Mouse (Mus musculus) thymus, adult 2 months (tissue): Measurements from ENCODE around the gene Por. TPM values are rescaled to one million over a fixed set of nuclear protein-coding genes. Genes with fewer than 3 reads are reported as not detected.

Experiments used
- DNase-seq: peaks from one replicate; pipeline ENCODE4 v3.0.0; 2021
- H3K27ac ChIP-seq: fragments of 200-500 bp; 2 replicates; pipeline ENCODE4 v1.5.1; 2012; ENCODE audit warnings: low read length, control low read depth; ENCODE audit not compliant: control insufficient read depth, insufficient read depth
- H3K27me3 ChIP-seq: fragments of 200-500 bp; 2 replicates; pipeline ENCODE4 v1.6.1; 2012; ENCODE audit warnings: mild to moderate bottlenecking, low read length, moderate library complexity, mixed read lengths; ENCODE audit not compliant: control insufficient read depth, insufficient read depth
- H3K36me3 ChIP-seq: fragments of 200-500 bp; 2 replicates; pipeline ENCODE4 v1.6.1; 2012; ENCODE audit warnings: mild to moderate bottlenecking, low read length, moderate library complexity; ENCODE audit not compliant: control insufficient read depth, insufficient read depth
- H3K4me1 ChIP-seq: fragments of 200-500 bp; replicated peaks from 2 replicates; pipeline ENCODE4 v1.6.1; 2012; ENCODE audit warnings: low read length; ENCODE audit not compliant: control insufficient read depth, insufficient read depth
- H3K4me3 ChIP-seq: fragments of 200-500 bp; 2 replicates; pipeline ENCODE4 v1.5.1; 2012; ENCODE audit warnings: mild to moderate bottlenecking, low read length, control low read depth, moderate library complexity; ENCODE audit not compliant: control insufficient read depth, insufficient read depth
- CTCF ChIP-seq: fragments of 200-500 bp; IDR thresholded peaks from 2 replicates; pipeline ENCODE4 v1.5.1; 2012; ENCODE audit warnings: mild to moderate bottlenecking, control low read depth, low read length, moderate library complexity, borderline replicate concordance; ENCODE audit not compliant: control insufficient read depth, poor library complexity, insufficient read depth; ENCODE audit errors: extremely low read depth
- POLR2A ChIP-seq: fragments of 200-500 bp; IDR thresholded peaks from 2 replicates; pipeline ENCODE4 v1.6.1; 2012; ENCODE audit warnings: mild to moderate bottlenecking, low read length, control low read depth, moderate library complexity; ENCODE audit not compliant: control insufficient read depth, poor library complexity, insufficient read depth; ENCODE audit errors: extremely low read depth
- WGBS: fragments of 180-500 bp; shearing (Covaris S2); methylation state at CpG from one replicate; pipeline ENCODE4 v1.1.7; 2018; 5-methylcytosine and 5-hydroxymethylcytosine counted together
- polyA plus RNA-seq: library from polyadenylated mRNA; depleted of rRNA; stranded (reverse); fragments of >200 nt; gene quantifications from 2 replicates; pipeline ENCODE4 v1.2.3, GENCODE M21; 2012

Por gene
- polyA plus RNA-seq, 1 experiment = 132 TPM

DNA sequence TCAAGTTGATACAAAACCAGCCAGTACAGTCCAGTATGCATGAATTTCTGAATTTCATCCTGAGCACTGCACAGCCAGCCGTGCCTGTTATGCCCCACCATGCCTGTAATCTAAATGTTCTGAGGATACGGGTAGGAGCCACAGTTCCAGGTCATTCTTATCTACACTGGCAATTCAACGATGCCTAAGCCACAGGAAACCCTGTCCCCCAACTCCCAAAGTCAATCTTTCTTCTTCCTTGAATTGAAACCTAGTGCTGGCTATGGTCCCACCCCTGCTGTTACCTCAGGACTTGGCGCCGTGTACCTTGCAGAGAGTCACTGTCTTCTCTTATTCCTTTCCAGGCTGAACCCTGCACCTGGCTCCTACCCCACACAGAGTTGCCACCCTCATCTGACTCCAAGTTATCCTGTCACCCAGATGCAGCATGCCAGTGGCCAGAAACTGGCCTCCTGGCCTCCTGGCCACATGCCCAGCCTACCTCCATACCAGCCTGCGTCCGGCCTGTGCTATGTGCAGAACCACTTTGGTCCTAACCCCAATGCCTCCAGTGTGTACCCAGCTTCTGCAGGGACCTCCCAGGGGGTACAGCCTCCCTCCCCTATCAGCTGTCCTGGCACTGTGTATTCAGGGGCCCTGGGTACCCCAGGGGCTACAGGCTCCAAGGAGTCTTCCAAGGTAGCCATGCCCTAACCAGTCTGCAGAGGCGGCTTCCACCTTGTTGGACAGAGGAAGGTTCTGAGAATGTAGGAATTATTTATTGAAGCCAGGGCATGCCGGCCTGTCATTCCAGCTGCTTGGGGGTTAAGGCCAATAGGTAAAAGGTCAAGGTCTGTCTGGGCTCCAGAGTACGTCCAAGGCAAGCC, 26.9 kb upstream of the Por start:
- DNase-seq = no peak
- H3K4me1 ChIP-seq = peaks cover 7% of the 10 kb centered on the region
- H3K27me3 ChIP-seq = no peaks in the 10 kb centered on the region
- 0 out of 2 replicates have a peak, but pooled peaks cover under 1% of the 10 kb centered on the region for H3K36me3 ChIP-seq
- TF ChIP-seq POLR2A = no peak
- no peak for TF ChIP-seq CTCF
- WGBS = 90% methylated on average over 10 of the region's 10 CpGs
- no peak overlapping the region for H3K4me3 ChIP-seq
- H3K27ac ChIP-seq = no peak overlapping the region

DNA sequence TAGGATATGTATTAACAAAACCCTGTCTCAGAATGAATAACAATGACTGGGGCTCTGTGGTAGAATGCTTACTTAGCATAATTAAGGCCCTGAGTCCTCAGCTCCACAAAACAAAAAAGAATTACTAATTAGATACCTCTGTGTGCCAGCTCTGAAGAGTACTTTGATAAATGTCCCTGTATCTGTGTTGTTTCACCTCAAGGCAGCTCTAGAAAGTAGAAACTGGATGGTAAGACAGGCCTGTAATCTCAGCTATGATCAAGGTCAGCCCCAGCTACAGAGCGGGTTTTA, 26.3 kb upstream of the Por start:
- H3K27me3 ChIP-seq = no peaks in the 10 kb centered on the region
- no peak overlapping the region for H3K27ac ChIP-seq
- H3K4me1 ChIP-seq = peaks cover 9% of the 10 kb centered on the region
- 100% methylated on average over 1 of the region's 1 CpGs for WGBS
- TF ChIP-seq POLR2A = no peak
- no peak for TF ChIP-seq CTCF
- no peak for DNase-seq
- no peaks in the 10 kb centered on the region for H3K36me3 ChIP-seq
- no peak overlapping the region for H3K4me3 ChIP-seq

DNA sequence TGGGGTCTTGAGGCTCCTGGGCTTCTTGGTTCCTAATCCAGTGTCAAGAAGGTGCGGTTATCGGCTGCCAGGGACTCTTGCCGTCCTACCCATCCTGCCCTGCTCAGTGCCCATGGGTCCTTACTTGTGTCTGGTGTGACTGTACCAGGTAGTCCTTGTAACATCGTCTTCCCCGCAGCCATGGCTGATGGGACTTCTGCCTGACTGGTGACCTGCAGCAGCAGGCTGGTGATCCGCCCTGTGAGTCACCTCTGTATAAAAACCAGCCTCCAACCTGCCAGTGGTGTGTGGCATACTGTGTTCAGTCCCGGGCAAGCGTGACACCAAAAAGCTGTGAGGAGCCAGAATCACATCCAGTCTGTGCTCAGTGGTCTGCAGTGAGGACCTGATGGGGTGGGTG, 26.0 kb upstream of the Por start:
- Histone ChIP-seq H3K27ac (no peak overlapping the region), H3K4me3 (no peak overlapping the region), H3K27me3 (no peaks in the 10 kb centered on the region), H3K36me3 (no peaks in the 10 kb centered on the region), H3K4me1 (peaks cover 12% of the 10 kb centered on the region)
- 97% methylated on average over 8 of the region's 8 CpGs for WGBS
- TF ChIP-seq POLR2A = no peak
- no peak for TF ChIP-seq CTCF
- DNase-seq = no peak

DNA sequence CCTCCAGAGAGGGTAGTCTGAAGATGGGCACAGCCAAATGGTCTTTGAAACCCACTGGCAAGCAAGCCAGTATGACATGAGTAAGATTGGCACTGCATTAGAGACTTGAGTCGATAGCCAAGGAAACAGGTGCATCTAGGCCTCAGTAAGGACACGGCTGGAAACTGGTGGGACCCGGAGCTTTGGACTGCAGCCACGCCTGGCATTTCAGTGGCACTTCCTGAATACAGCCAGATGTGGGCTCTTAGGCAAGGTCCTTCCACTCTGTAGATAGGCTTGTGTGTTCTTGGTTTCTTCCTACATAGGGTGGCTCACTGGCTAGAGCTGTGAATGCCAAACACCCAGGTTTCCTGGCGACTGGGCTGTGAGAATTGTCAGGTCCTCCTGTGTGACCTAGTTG, 24.5 kb upstream of the Por start:
- no peaks in the 10 kb centered on the region for H3K36me3 ChIP-seq
- H3K27ac ChIP-seq = no peak overlapping the region
- no peak overlapping the region for H3K4me3 ChIP-seq
- 87% methylated on average over 5 of the region's 5 CpGs for WGBS
- H3K27me3 ChIP-seq = no peaks in the 10 kb centered on the region
- peaks cover 9% of the 10 kb centered on the region for H3K4me1 ChIP-seq
- DNase-seq = no peak
- TF ChIP-seq POLR2A (no peak), CTCF (no peak)

DNA sequence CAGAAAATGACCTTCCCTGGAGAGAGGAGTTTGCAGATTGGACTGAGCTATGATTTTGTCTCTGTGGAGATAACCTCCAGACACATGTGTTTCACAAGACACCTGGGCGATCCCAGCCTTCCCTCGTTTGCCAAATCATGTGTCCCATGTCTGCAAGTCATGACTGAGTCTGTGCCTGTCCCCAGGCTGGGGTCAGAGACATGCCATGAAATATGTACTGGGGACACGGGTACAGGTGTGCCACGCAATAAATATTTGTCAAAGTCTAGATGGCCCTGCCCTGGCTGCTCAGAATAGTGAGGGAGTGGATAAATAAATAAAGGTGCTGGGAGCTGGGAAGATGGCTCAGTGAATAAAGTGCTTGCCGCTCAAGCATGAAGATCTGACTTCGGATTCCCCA, 23.8 kb upstream of the Por start:
- H3K4me1 ChIP-seq = peaks cover 8% of the 10 kb centered on the region
- WGBS = 93% methylated on average over 6 of the region's 6 CpGs
- no peak for TF ChIP-seq POLR2A
- no peak for TF ChIP-seq CTCF

DNA sequence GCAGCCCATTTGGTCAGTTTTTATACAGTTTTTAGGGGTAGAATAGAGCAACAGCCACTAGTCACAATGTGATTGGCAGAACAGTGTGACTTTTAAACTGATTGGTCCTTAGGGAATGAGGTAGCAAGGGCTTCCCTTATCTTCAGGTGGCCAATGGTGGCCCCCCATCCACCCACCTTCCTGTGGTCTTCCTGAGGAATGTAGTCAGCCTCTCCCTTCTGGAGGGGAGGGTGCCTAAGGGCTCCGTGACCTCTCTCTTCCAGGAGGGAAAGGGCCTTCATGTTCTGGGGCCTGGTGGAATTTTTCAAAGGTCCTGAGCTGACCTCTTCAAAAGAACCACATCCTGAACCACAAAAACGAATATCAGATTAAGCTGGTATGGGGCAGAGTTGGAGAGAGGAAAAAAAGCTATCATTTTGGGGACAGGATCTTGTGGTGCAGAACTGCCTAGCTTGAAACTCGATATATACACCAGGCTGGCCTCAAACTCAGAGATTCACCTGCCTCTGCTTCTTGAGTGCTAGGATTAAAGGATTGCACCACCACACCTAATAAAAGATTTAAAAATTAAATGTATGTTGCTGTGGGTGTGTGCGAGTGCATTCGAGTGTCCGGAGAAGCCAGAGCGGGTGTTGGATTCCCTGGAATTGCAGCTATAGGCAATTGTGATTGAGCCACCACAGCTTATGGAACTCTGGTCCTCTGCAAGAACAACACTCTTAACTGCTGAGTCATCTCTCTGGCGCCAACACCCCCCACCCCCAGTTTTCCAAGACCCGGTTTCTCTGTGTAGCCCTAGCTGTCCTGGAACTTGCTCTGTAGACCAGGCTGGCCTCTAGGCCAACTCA, 21.1 kb upstream of the Por start:
- H3K4me3 ChIP-seq = no peak overlapping the region
- H3K27me3 ChIP-seq = no peaks in the 10 kb centered on the region
- peaks cover 8% of the 10 kb centered on the region for H3K4me1 ChIP-seq
- 49% methylated on average over 9 of the region's 9 CpGs for WGBS
- no peak for TF ChIP-seq CTCF
- no peak for TF ChIP-seq POLR2A
- no peak overlapping the region for H3K27ac ChIP-seq
- no peaks in the 10 kb centered on the region for H3K36me3 ChIP-seq
- DNase-seq = no peak

More for the DNA sequence above, 23.8 kb upstream of the Por start:
- no peak overlapping the region for H3K4me3 ChIP-seq
- no peak overlapping the region for H3K27ac ChIP-seq
- no peaks in the 10 kb centered on the region for H3K27me3 ChIP-seq
- no peak for DNase-seq
- no peaks in the 10 kb centered on the region for H3K36me3 ChIP-seq

DNA sequence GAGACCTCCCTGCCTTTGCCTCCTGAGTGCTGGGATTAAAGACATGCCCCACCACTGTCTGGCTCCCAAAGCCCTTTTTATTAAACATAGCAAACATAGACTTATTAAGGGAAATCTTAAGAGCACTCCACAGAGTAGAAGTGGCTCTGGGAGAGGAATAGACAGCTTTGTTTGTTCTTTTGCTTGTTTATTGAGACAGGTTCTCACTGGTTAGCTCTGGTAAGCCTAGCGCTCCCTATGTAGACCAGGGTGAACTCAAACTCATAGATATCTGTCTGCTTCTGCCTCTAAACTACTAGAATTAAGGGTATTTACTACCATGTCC, 20.6 kb upstream of the Por start:
- TF ChIP-seq POLR2A = no peak
- TF ChIP-seq CTCF = no peak
- H3K4me1 ChIP-seq = peaks cover 8% of the 10 kb centered on the region
- 95% methylated on average over 1 of the region's 1 CpGs for WGBS
- no peaks in the 10 kb centered on the region for H3K36me3 ChIP-seq
- no peak for DNase-seq
- H3K27ac ChIP-seq = no peak overlapping the region
- H3K4me3 ChIP-seq = no peak overlapping the region
- H3K27me3 ChIP-seq = no peaks in the 10 kb centered on the region
